Mouse (Mus musculus): ENCODE measurements at regions not wholly inside any gene's neighbourhood (a gene's known extent, or its start where the extent isn't known, plus 50 kb on each side); places are given as distances from the start of the nearest gene placed in this dataset.

DNA sequence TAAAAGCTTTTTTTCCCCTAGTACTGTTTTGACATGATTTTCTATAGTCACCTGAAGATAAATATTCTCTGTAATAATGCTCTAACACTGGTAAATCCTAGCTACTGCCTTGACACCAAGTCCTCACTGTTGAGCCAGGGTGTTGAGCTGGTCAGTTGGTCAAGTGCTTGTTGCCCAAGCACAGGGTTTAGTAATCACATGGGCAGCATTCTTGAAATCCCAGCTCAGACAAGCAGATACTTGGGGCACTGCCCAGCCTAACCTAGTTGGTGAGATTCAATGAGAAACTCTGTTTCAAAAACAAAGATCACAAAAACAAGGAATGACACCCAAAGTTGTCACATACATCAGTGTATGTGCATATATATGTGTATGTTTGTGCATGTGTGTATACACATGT is 95.4 kb upstream of the Far2 start:
- TF ChIP-seq POLR2A (IDR thresholded peaks at IDR 0.05; ENCODE audit: borderline replicate concordance, extremely low read depth, insufficient read depth, insufficient read length, poor library complexity, severe bottlenecking) = no peak
- no peak for TF ChIP-seq CTCF (IDR thresholded peaks at IDR 0.05; ENCODE audit: borderline replicate concordance, extremely low read depth, insufficient read depth, insufficient read length)

Measured in brain, embryonic 14.5 days (tissue).